Mouse (Mus musculus): Measurements from ENCODE around the gene Pdlim4.

GRCm38 (mm10) chr11:54058056-54058617 lies 10.7 kb downstream of the Pdlim4 start:
- TF ChIP-seq POLR2A (IDR thresholded peaks at IDR 0.05; ENCODE audit: borderline replicate concordance, low read depth, low read length): no peak
- no peak for TF ChIP-seq CTCF (IDR thresholded peaks at IDR 0.05; ENCODE audit: low read depth, low read length)

All from bone marrow macrophage, adult 2 months (primary cell).